Mouse (Mus musculus): ENCODE measurements around the gene Aaas.
A peak's percentile ranks its signal among the peaks of the same experiment; 100 is the strongest.

The Aaas gene

DNA sequence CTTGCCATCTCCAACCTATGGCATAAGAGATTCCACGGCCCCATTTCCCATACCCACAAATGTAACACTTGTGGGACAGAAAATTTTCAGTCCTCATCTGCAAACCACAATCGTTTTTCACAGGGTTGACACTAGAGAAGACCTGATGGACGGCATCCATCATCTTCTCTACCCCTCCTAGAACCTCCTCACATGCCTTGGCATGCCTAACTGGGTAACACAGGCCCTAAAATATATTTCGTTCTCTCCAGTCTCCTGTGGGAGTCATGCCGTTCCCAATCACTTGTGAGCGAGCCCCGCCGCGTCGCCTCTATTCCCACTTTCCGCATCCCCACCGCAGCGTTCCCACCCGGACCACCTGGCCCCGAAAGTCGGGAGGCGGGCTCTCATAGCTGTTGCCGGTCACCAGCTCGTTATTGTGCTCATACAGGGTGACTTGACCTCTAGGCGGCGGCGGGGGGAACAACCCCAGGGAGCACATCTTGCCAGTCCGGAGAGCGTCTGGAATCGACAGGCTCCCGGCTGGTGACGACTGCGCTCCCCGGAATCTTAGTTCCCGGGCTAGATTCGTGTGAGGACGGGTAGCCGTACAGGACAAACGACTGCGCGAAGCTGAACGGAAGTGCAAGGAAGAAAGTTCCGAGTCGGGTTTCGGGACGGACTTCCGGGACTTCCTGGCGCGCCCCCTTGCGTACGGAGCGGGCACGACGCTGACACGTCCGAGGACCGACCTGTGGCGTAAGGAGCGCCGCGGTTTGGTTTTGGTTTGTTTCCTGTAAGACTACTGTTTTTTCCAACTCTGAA is at the start of gene Aaas:
Aaas (minus strand) TSS at position 634 of the 804 bp plus-strand sequence.
- peak; percentile 96 for DNase-seq (ENCODE audit: low spot score)

DNA sequence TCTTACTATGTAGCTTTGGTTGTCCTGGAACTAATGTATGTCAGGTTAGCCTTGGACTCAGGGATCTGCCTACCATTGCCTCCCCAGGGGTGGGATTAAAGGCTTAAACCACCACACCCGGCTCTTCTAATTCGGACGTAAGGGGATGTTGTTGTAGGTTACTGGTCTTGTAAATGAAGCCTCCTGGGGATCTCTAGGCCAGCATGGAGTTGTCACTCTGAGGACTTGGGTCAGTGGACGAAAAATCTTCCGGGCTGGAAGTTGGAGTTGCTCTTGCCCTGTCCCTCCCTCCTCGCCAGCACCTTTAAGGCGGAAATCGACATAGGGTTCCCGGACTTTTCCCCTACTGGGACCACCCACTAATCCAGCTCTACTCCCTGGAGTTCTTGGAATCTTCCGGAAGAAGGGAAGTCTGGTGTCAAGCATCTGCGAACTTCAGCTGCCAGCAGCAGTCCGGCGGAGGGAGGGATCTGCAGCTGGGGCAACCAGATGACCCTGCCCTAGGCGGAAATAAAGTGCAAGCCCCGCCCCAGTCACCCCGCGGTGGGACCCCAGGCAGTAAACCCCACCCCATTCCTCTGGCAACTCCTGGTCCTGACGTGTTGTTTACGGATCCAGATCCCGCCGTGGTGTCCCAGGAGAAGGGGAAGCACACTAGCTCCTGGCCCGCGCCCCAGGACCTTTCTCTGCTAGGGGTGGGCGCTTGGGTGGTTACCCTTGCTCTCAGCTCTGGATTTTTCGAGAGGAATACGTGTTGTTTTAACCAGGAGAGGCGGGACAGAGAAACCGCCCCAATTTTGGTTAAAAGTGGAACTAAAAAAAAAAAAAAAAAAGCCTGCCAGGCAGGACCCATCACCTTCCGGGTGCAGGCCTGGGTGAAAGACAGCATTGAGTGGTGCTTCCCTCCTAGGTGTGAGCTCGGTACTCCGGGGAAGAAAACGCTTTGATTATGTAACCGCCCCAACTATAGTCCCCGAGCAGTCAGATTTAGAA is 49.0 kb upstream of the Aaas start:
- DNase-seq (ENCODE audit: low spot score): peak; percentile 97

DNA sequence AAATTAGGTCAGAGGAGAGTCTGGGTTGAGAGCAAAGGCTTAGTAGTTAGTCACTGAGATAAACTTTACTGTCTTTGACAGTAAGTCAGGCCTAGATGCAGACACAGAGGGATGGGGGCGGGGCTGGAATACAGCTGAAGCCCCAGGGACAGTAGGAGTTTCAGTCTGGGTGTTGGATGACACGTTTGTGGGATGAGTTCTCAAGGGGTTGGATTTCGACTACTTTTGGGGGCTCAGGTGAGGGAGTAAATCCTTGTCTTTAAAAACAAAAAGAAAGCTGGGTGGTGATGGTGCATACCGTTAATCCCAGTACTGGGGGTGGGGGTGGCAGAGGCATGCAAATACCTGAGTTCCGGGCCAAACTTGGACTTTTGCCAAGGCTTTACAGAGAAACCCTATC is 48.1 kb upstream of the Aaas start:
- no peak for DNase-seq (ENCODE audit: low spot score)

DNA sequence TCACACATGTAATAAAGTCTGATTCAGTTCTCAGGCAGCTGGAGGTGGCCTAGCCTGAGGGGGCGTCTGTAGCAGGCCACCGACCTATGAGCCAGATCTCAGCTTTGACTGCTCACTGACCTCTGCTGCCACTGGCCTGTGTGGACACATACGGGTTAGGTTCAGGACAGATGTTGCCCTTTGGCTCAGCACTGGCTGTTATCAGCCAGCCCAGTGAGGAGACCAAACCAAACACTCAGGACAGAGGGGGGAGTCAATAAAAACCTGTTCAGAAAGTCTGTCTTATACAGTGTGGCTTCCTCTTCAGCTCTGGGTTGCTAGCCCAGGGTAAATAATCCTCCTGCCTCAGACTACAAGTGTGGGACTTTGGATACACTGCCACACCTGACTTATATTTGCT is 44.5 kb upstream of the Aaas start:
- no peak for DNase-seq (ENCODE audit: low spot score)

DNA sequence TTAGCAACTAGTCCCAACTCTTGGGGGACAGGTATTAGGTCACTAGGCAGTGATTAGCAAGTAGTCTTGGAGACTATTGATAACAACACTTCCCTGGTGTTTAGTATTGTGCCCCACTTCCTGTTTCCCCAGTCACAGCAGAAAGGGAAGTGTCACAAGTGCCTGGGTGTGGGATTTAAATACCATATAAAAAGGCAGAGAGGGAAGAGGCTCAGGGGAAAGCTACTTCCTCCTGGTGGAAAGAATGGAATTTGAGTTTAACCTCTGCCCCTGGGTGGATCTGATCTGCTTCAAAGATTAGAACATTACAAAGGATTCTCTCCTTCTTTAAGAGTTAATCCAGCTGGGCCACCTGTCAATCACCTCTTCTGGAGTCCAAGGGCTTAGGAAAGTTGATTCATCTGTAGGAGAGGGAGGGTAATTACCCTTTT is 43.0 kb upstream of the Aaas start:
- DNase-seq (ENCODE audit: low spot score): peak; percentile 57

DNA sequence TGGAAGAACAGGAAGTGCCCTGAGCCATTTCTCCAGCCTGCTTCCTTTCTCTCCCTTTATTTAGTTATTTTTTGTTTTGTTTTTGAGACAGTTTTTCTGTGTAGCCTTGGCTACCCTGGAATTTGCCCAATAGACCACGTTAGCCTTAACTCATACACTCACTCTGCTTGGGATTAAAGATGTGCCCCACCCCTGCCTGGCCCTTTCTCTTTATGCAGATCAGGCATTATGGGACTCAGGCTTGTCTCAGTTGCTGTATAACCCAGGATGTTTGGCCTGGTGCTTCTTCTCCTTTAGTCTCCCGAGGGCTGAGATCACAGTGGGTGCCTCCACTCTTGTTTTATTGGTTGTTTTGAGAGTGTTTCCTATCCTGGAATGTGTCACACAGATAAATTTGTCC is 41.9 kb upstream of the Aaas start:
- DNase-seq (ENCODE audit: low spot score): no peak

DNA sequence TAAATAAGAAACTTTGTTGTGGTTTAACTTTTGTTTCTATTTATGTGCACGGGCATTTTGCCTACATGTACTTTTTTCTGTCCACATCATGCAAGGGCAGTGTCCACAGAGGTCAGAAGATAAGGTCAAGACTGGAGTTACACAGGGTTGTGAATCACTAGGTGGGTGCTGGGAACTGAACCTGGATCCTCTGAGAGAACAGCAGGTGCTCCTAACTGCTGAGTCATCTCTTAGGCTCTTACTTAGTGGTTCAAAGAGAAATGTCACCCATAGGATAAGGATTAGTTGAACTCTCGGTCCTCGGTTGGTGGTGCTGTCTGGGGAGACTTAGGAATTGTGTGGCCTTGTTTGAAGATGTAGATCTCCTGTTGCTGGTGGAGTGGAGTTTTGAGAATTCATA is 38.4 kb upstream of the Aaas start:
- no peak for DNase-seq (ENCODE audit: low spot score)

DNA sequence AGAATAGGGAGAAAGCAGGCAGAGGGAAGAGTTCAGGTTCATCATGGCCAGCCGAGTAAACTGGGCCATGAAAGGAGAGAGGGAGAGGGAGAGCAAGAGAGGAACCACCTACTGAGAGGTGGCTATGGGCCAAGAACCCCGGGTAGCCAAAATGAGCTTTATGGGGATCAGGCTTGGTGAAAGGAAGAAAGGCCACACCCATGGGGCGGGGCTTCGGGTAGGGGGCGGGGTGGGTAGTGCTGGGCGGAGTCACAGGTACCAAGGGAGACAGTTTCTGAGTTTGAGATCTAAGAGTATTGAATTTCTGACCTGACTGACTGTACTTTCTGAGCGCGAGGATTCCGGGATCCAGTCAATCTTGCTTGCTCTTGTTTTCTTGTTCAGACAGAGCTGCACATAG is 36.1 kb upstream of the Aaas start:
- no peak for DNase-seq (ENCODE audit: low spot score)

DNA sequence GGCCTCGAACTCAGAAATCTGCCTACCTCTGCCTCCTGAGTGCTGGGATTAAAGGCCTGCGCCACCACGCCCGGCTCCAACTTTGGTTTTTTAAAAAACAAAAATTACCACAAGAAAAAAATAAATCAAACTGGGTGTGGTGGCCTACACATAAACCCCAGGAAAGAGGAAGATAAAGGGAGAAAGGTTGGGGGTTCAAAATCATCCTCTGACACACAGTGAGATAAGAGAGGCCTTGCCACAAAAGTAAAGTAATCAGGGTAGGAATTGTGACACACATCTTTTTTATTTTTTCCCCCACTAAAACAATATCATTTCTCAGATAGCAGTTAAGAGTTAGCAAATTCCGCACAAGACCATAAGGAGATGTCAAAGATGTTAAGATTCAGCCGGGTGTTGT is 33.1 kb upstream of the Aaas start:
- DNase-seq (ENCODE audit: low spot score): no peak

DNA sequence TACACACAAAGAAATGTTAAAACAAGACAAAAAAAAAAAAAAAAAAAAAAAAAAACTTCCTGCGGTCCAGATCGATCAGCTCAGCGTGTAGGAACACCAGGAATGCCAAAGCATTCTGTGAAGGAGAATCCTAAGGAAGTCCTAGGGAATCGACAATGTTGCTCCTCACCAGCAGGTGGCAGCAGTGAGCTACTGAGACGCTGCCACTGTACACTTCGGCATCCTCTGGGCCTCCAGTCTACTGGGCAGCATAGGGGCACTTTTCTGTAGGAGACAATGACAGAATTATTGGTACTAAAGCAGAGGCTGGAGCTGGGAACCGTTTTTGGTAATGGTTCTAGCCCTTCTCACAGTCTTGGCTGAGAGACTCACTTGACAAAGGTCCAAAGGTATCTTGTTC is 31.0 kb upstream of the Aaas start:
- peak; percentile 87 for DNase-seq (ENCODE audit: low spot score)

DNA sequence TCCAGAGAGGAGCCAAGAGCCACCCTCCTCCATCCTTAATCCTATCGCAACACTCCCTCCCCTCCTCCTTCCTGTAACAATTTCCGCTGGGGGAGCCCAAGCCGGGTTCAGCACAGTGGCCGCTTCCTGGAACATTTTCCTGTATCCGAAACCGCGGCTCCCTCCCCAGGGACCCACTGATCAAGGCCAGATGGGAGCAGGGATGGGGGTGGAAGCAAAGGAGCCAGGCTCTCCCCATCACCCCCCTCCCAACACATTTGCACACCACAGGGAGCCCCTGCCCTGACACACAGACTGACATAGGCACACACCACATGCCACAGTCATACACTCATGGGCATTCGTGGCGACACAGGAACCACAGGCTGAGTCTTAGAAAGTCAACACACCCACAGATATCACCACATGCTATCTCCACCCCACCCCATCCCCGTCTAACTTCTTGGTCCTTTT is 27.3 kb upstream of the Aaas start:
- DNase-seq (ENCODE audit: low spot score): peak; percentile 62

DNA sequence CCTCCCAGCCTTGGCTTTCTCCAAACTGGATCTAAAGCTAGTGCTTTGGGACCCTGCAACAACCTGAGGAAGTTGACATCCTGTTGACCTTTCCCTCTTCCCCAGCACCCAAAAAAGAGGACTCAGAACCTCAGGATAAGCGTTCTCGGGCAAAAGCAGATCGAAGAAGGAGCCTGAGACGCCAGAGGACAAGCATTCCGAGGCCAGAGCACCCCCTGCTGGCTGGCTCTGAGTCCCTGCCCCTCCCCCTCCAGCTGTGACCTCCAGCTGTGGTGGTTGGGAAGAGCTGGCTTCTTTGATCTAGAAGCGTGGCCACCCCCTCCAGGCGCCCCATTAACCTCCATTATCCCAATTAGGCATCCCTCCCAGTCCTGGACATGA is 26.6 kb upstream of the Aaas start:
- DNase-seq (ENCODE audit: low spot score): peak; percentile 90

DNA sequence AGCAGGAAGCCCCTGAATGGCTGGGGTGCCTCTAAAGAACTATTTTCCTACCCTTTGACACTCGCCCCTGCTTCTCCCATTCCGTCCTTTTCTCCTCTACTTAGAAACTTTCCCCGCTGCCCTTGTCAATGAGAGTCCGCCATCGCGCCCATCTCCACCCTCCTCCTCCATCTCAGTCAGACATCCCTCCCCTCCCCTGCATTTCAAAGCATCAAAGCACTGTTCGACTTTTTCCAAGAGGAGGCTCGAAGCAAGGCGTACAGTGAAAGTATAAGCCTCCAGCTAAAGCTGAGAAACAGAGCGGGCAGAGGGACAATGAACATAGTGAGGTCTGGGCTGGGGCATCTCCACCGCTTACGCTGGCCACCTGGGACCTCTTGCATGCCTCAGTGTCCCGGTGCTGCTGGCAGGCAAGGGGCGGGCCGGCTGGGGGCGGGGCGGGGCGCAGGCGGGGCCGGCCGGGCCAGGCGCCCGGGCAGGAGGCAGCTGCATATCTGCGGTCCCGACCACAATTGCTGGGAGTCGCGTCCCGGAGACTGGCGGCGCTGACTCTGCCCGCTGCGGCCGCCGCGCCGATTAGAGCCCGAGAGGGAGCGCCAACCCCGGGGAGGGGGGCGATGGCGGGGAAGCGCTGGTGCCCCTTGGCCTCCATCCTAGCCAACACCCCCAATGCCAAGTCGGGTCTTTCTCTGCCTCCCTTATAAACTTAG is 26.0 kb upstream of the Aaas start:
- DNase-seq (ENCODE audit: low spot score): no peak

DNA sequence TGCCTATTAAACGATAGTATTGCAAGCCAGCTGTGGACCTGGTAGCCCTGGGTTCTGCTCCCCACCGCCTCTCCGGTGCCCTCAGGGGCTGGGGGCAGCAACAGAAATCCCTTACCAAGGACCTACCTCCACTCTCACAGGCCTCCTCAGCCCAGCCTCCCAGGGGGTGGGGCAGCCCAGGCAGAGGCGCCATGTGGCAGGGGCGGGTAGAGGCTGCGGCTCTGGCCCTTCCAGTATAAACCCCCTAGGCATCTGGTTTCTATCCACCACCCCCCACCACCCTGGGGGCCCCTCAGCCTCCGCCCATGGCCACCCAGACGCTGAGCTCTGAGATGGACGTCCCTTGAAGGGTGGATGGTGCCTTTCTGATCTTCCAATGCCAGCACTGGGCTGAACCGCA is 20.2 kb upstream of the Aaas start:
- DNase-seq (ENCODE audit: low spot score): no peak

DNA sequence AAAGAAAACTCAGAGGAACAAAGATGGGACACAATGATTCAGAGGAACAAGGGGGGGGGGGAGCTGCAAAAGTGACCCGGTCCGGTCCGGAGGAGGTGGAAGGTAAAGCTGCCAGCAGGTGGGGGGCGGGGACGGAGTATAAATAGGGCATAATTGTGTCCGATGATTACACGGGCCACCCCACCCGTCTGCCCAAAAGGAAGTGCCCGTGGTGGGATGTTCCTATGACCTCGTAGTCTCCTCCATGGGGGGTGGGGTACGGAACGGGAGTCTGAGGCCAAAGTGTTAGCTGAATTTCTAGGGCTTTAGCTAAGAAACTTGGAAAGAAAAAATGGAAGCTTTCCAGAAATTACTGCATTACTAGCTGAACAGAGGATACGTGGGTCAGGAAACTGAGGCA is 19.4 kb upstream of the Aaas start:
- no peak for DNase-seq (ENCODE audit: low spot score)

DNA sequence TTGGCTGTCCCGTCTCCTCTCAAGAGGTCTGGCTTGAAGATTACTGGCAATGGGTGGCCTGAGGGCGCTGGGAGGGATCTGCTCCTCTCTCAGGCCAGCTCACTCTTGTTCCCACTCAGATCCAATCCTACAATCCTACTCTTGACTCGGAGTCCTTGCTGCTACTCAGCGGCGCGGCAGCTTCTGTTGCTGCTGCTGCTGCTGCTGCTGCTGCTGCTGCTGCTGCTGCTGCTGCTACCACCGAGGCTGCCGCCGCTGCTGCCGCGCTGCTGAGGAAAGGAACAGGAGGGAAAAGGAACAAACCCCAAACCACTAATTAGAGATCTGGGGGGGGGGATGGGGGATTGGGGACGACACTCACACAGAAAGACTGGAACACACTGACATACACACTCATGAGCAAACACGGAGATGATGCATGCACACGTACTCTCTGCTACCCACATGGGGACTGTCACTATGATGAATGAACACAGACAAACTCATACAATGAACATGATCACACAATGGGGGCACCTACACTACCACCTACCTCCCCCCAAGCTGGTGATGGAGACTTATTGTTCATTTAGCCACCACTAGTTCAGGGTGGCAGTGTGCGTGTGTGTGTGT is 16.3 kb upstream of the Aaas start, which contains the start of gene Sp7:
Sp7 (minus strand) TSS at position 450 of the 612 bp plus-strand sequence.
- DNase-seq (ENCODE audit: low spot score): no peak

DNA sequence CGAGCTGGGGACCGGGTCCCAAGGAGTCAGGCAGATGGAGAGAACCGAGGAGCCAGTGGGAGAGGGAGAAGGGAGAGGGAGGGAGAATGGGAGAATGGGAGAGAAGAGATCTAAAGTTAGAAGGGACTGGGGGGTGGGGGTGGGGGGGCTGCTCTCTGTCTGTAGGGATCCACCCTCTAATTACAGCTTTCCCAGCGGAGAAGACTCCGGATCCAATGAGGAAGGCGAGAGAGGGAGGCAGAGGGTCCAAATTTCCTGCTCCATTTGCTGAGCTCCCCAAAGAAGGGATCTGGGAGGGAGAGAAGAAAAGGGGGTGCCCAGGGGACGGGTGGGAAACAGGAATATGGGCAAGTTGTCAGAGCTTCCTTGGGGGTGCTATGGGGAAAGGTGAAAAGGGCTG is 15.7 kb upstream of the Aaas start:
- no peak for DNase-seq (ENCODE audit: low spot score)

DNA sequence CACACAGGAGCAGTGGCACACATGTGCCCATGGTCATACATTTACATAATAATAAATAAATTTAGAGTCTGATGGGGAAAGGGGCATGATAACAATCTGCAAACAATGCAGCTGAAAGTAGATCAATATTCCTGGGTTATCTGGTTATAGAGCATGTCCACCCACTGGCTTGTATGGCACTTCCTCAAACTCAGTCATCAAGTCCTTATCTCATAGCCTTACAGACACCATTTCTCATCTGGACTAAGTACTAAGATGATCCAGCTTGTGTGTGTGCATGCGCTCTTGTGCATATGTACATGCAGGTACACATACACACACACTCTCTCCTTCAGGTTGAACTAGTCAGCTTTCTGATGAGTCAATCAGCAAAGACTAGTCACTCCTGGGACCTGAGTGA is 14.1 kb upstream of the Aaas start:
- no peak for DNase-seq (ENCODE audit: low spot score)

DNA sequence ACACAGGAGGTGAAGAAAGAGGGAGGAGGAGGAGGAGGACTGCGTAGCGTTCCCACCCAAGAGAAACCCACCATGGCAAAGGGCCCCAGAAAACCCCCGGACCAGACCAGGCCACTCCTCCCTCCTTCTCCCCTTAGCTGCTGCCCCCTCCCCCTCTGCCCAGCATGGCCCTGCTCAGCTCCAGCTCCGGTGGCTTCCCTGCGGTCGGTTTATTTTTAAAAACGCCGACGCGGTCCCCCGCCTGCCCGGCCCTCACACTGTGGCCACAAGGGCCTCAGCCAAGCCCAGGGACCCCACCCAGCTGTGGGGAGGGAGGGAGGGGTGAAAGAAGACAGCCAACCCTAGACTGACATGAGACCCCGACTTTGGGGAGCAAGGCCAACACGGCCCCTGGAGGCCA is 12.1 kb upstream of the Aaas start:
- DNase-seq (ENCODE audit: low spot score): no peak

DNA sequence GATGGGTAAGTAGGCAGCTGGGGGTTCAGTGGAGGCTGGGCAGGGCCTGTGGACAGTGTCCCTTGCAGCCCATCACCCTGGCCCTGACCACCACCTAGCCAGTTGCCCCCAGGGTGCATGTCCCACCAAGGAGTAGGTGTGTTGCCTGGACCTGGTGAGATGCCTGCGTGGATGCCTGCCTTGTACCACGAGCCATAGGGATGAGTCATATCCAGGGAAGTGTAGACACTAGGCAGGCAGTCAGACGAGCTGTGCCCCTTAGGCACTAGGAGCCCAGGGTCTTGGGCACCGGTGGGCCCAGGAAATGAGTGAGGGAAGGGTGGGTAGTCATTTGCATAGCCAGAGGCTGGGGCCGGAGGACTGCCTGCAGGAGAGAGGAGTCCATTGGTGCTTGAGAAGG is 8.3 kb upstream of the Aaas start:
- no peak for DNase-seq (ENCODE audit: low spot score)

DNA sequence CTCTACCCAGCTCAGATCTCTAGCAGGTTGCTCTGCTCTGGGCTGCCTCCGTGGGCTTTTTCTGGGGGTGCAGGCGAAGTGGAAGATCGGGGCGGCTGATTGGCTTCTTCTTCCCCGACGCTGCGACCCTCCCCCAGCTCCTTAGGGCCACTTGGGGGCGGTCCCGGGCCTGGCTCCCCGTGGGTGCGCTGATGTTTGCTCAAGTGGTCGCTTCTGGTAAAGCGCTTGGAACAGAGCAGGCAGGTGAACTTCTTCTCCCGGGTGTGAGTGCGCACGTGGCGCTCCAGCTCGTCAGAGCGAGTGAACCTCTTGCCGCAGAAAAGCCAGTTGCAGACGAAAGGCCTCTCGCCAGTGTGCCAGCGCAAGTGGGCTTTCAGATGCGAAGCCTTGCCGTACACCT is 7.6 kb upstream of the Aaas start:
- DNase-seq (ENCODE audit: low spot score): no peak

Data from lung, postnatal 25 days (tissue).